ENCODE assay signal across 23 mouse cellular contexts in genomic region chr11:87573751-87574150, GRCm38 (mm10). TPM values are rescaled to one million over a fixed set of nuclear protein-coding genes. Genes with fewer than 3 reads are reported as not detected.
A peak's percentile ranks its signal among the peaks of the same experiment; 100 is the strongest.
DNase-seq lines count a peak whose midpoint lies in the region; ATAC-seq and TF ChIP-seq lines count a peak whose summit lies in the region.
"Had no signal": no experiment of that assay in that cellular context is flagged by ENCODE, and none has a peak within 500 bp of the region (broad histone marks: within the 10 kb centered on the region; RNA-seq: fewer than 3 reads in every experiment).

No protein-coding gene starts in this region.

- no peak for TF ChIP-seq CTCF in lung, postnatal 0 days (IDR thresholded peaks at IDR 0.05)
- no peak for TF ChIP-seq CTCF in small intestine, adult 2 months (IDR thresholded peaks at IDR 0.05; ENCODE audit: extremely low read depth, insufficient read length, insufficient replicate concordance, low read depth, low read length)

- H3K36me3 ChIP-seq in heart, embryonic 10.5 days = no peaks in the 10 kb centered on the region
- no peaks in the 10 kb centered on the region for H3K36me3 ChIP-seq in heart, embryonic 12.5 days
- H3K36me3 ChIP-seq in lung, postnatal 0 days (ENCODE audit: insufficient read depth, low read length) = no peaks in the 10 kb centered on the region
- no peaks in the 10 kb centered on the region for H3K36me3 ChIP-seq in embryonic facial prominence, embryonic 14.5 days (ENCODE audit: control insufficient read depth, insufficient read depth, low read length)
- no peaks in the 10 kb centered on the region for H3K36me3 ChIP-seq in small intestine, adult 2 months (ENCODE audit: control insufficient read depth, insufficient read depth, low read length)
- H3K36me3 ChIP-seq: hindbrain, embryonic 10.5 days; liver, embryonic 13.5 days; neural tube, embryonic 15.5 days had no signal

- TF ChIP-seq POLR2A in small intestine, adult 2 months (IDR thresholded peaks at IDR 0.05; ENCODE audit: low read depth, low read length) = no peak

- no peak for ATAC-seq in heart, embryonic 12.5 days (ENCODE audit: insufficient number of reproducible peaks, low FRiP score)
- peak; percentile 27; the same call in 1 of the 2 replicates for ATAC-seq in lung, postnatal 0 days
- ATAC-seq in embryonic facial prominence, embryonic 14.5 days (ENCODE audit: low read depth) = peak; percentile 45; the same call in 1 of the 2 replicates
- ATAC-seq in frontal cortex, adult (ENCODE audit: low TSS enrichment) = no peak
- ATAC-seq: activated CD4-positive, CD25-positive, alpha-beta regulatory T cell, adult 4 months; forebrain, postnatal 0 days; intestine, postnatal 0 days; midbrain, embryonic 16.5 days had no signal

- no peak overlapping the region for H3K9ac ChIP-seq in heart, embryonic 12.5 days
- no peak overlapping the region for H3K9ac ChIP-seq in lung, postnatal 0 days (replicated peaks; ENCODE audit: low read depth)
- no peak overlapping the region for H3K9ac ChIP-seq in embryonic facial prominence, embryonic 14.5 days (ENCODE audit: low read depth, low read length)
- H3K9ac ChIP-seq: forebrain, postnatal 0 days; liver, embryonic 13.5 days; lung, embryonic 14.5 days; neural tube, embryonic 15.5 days had no signal

- H3K4me1 ChIP-seq in heart, embryonic 10.5 days = peaks cover 74% of the 10 kb centered on the region
- H3K4me1 ChIP-seq in heart, embryonic 12.5 days (replicated peaks) = peaks cover 55% of the 10 kb centered on the region
- peaks cover 13% of the 10 kb centered on the region; the same call in 1 of the 2 replicates for H3K4me1 ChIP-seq in lung, postnatal 0 days (ENCODE audit: insufficient read depth, low read depth, low read length)
- peaks cover 19% of the 10 kb centered on the region for H3K4me1 ChIP-seq in embryonic facial prominence, embryonic 14.5 days (ENCODE audit: control insufficient read depth, insufficient read depth, low read length)
- peaks cover 11% of the 10 kb centered on the region; the same call in 1 of the 2 replicates for H3K4me1 ChIP-seq in small intestine, adult 2 months (ENCODE audit: control insufficient read depth, insufficient read depth, insufficient read length, low read length)

- no peaks in the 10 kb centered on the region for H3K27me3 ChIP-seq in heart, embryonic 10.5 days (ENCODE audit: insufficient read depth, poor library complexity, severe bottlenecking)
- H3K27me3 ChIP-seq in heart, embryonic 12.5 days (replicated peaks) = 0 out of 2 replicates have a peak, but pooled peaks cover 6% of the 10 kb centered on the region
- no peaks in the 10 kb centered on the region for H3K27me3 ChIP-seq in lung, postnatal 0 days (replicated peaks; ENCODE audit: insufficient read depth, low read length)
- no peaks in the 10 kb centered on the region for H3K27me3 ChIP-seq in embryonic facial prominence, embryonic 14.5 days (replicated peaks; ENCODE audit: control insufficient read depth, insufficient read depth, low read length)
- H3K27me3 ChIP-seq in small intestine, adult 2 months (ENCODE audit: control insufficient read depth, insufficient read depth, low read length) = peaks cover 7% of the 10 kb centered on the region
- H3K27me3 ChIP-seq: neural tube, embryonic 15.5 days had no signal

- no peak overlapping the region for H3K4me2 ChIP-seq in heart, embryonic 12.5 days
- H3K4me2 ChIP-seq in lung, postnatal 0 days (replicated peaks; ENCODE audit: low read depth, low read length) = no peak overlapping the region
- H3K4me2 ChIP-seq in embryonic facial prominence, embryonic 14.5 days (ENCODE audit: low read depth, low read length) = no peak overlapping the region
- H3K4me2 ChIP-seq: liver, embryonic 13.5 days; lung, embryonic 14.5 days; neural tube, embryonic 15.5 days had no signal

- H3K9me3 ChIP-seq in heart, embryonic 10.5 days = no peaks in the 10 kb centered on the region
- no peaks in the 10 kb centered on the region for H3K9me3 ChIP-seq in heart, embryonic 12.5 days (replicated peaks)
- H3K9me3 ChIP-seq in lung, postnatal 0 days (ENCODE audit: low read length) = no peaks in the 10 kb centered on the region
- H3K9me3 ChIP-seq in embryonic facial prominence, embryonic 14.5 days (ENCODE audit: control insufficient read depth, low read length) = no peaks in the 10 kb centered on the region
- H3K9me3 ChIP-seq: hindbrain, embryonic 10.5 days; liver, embryonic 13.5 days; neural tube, embryonic 15.5 days had no signal

- no peak for TF ChIP-seq EP300 in lung, postnatal 0 days (IDR thresholded peaks at IDR 0.05)

- no peak overlapping the region for H3K4me3 ChIP-seq in heart, embryonic 10.5 days
- H3K4me3 ChIP-seq in heart, embryonic 12.5 days = no peak overlapping the region
- no peak overlapping the region for H3K4me3 ChIP-seq in lung, postnatal 0 days (ENCODE audit: low read depth, low read length)
- no peak overlapping the region for H3K4me3 ChIP-seq in embryonic facial prominence, embryonic 14.5 days (ENCODE audit: low read depth, low read length)
- H3K4me3 ChIP-seq in small intestine, adult 2 months (ENCODE audit: low read depth, low read length) = no peak overlapping the region
- H3K4me3 ChIP-seq: hindbrain, embryonic 10.5 days; liver, embryonic 13.5 days; neural tube, embryonic 15.5 days had no signal

- H3K27ac ChIP-seq in heart, embryonic 10.5 days = peak overlapping the region; percentile 36; the same call in 1 of the 2 replicates
- H3K27ac ChIP-seq in heart, embryonic 12.5 days (ENCODE audit: poor library complexity, severe bottlenecking) = no peak overlapping the region
- peak overlapping the region; percentile 9; the same call in 1 of the 2 replicates for H3K27ac ChIP-seq in lung, postnatal 0 days (ENCODE audit: low read length)
- no peak overlapping the region for H3K27ac ChIP-seq in embryonic facial prominence, embryonic 14.5 days (replicated peaks; ENCODE audit: low read depth, low read length)
- H3K27ac ChIP-seq in small intestine, adult 2 months (ENCODE audit: insufficient read depth, low read depth, low read length) = peak overlapping the region; percentile 66
- H3K27ac ChIP-seq: hindbrain, embryonic 10.5 days; liver, embryonic 13.5 days; macrophage; neural tube, embryonic 15.5 days had no signal

- no peak for DNase-seq in heart, embryonic 10.5 days (ENCODE audit: low spot score)
- DNase-seq in lung, postnatal 0 days (ENCODE audit: low spot score) = peak; percentile 23
- DNase-seq in lung, postnatal 14 days = no peak
- peak; percentile 64 for DNase-seq in embryonic facial prominence, embryonic 14.5 days (ENCODE audit: low spot score)
- DNase-seq: adrenal gland, adult 8-10 months; B cell, adult 2 months; cerebellum, adult 18-20 months; forebrain, postnatal 0 days; layer of hippocampus, adult 9-11 months; liver, embryonic 13.5 days; lung, embryonic 14.5 days had no signal

- WGBS in heart, embryonic 10.5 days = 59% methylated on average over 7 of the region's 7 CpGs
- WGBS in heart, embryonic 12.5 days = 67% methylated on average over 7 of the region's 7 CpGs
- 51% methylated on average over 7 of the region's 7 CpGs for WGBS in lung, postnatal 0 days
- WGBS in embryonic facial prominence, embryonic 14.5 days = 69% methylated on average over 7 of the region's 7 CpGs
- WGBS in small intestine, adult 2 months = 69% methylated on average over 7 of the region's 7 CpGs

RNA-seq across cellular contexts. Expression of gene Sept4, which starts 5.0 kb away (rescaled TPM):
- 11.2 and 14.3 TPM in 2 replicates for polyA plus RNA-seq in heart, embryonic 10.5 days (2016; fragmentation: Nextera tagmentation; extraction: Ambion mirVana)
- polyA plus RNA-seq in heart, embryonic 12.5 days (2016; fragmentation: Nextera tagmentation; extraction: Ambion mirVana) = 10.5 and 11.6 TPM in 2 replicates
- 366 and 392 TPM in 2 replicates for polyA plus RNA-seq in lung, postnatal 0 days (2015; fragmentation: Nextera tagmentation; extraction: Ambion mirVana)
- polyA plus RNA-seq in embryonic facial prominence, embryonic 14.5 days (2014; fragmentation: Nextera tagmentation; extraction: Ambion mirVana) = 40.1 and 42.2 TPM in 2 replicates
- 11.3 and 19.8 TPM in 2 replicates for polyA plus RNA-seq in small intestine, adult 2 months (2012; rRNA removed)
- polyA plus RNA-seq: macrophage had no signal

RNA-seq across cellular contexts. Expression of gene Gm11492, which starts 7.3 kb away (rescaled TPM):
- polyA plus RNA-seq in heart, embryonic 10.5 days (2016; fragmentation: Nextera tagmentation; extraction: Ambion mirVana) = not detected in 2 replicates
- not detected in 2 replicates for polyA plus RNA-seq in heart, embryonic 12.5 days (2016; fragmentation: Nextera tagmentation; extraction: Ambion mirVana)
- polyA plus RNA-seq in lung, postnatal 0 days (2015; fragmentation: Nextera tagmentation; extraction: Ambion mirVana) = not detected in 2 replicates
- polyA plus RNA-seq in embryonic facial prominence, embryonic 14.5 days (2014; fragmentation: Nextera tagmentation; extraction: Ambion mirVana) = not detected in 2 replicates
- polyA plus RNA-seq in small intestine, adult 2 months (2012; rRNA removed) = not detected in 2 replicates
- polyA plus RNA-seq: activated CD4-positive, CD25-positive, alpha-beta regulatory T cell, adult 4 months; forebrain, embryonic 11.5 days; forebrain, postnatal 0 days; heart, postnatal 0 days; hindbrain, embryonic 10.5 days; intestine, postnatal 0 days; kidney, embryonic 14.5 days; liver, embryonic 13.5 days; lung, embryonic 14.5 days; macrophage; midbrain, embryonic 16.5 days; neural tube, embryonic 15.5 days had no signal

RNA-seq across cellular contexts. Expression of gene Mtmr4, which starts 18.2 kb away (rescaled TPM):
- 29.7 and 38.1 TPM in 2 replicates for polyA plus RNA-seq in heart, embryonic 10.5 days (2016; fragmentation: Nextera tagmentation; extraction: Ambion mirVana)
- 21.9 and 27.3 TPM in 2 replicates for polyA plus RNA-seq in heart, embryonic 12.5 days (2016; fragmentation: Nextera tagmentation; extraction: Ambion mirVana)
- 9.4 and 13.3 TPM in 2 replicates for polyA plus RNA-seq in lung, postnatal 0 days (2015; fragmentation: Nextera tagmentation; extraction: Ambion mirVana)
- 33.2 and 34.3 TPM in 2 replicates for polyA plus RNA-seq in embryonic facial prominence, embryonic 14.5 days (2014; fragmentation: Nextera tagmentation; extraction: Ambion mirVana)
- 28.3 and 60.0 TPM in 2 replicates for polyA plus RNA-seq in small intestine, adult 2 months (2012; rRNA removed)

RNA-seq across cellular contexts. Expression of gene Hsf5, which starts 43.2 kb away (rescaled TPM):
- 0.15 and 0.21 TPM in 2 replicates for polyA plus RNA-seq in heart, embryonic 10.5 days (2016; fragmentation: Nextera tagmentation; extraction: Ambion mirVana)
- polyA plus RNA-seq in heart, embryonic 12.5 days (2016; fragmentation: Nextera tagmentation; extraction: Ambion mirVana) = 0.13 and 0.15 TPM in 2 replicates
- 0.05 and 0.11 TPM in 2 replicates for polyA plus RNA-seq in lung, postnatal 0 days (2015; fragmentation: Nextera tagmentation; extraction: Ambion mirVana)
- 0.17 and 0.25 TPM in 2 replicates for polyA plus RNA-seq in embryonic facial prominence, embryonic 14.5 days (2014; fragmentation: Nextera tagmentation; extraction: Ambion mirVana)
- 0.13 and 0.34 TPM in 2 replicates for polyA plus RNA-seq in small intestine, adult 2 months (2012; rRNA removed)
- polyA plus RNA-seq: intestine, postnatal 0 days; macrophage had no signal

Comparison
In these comparisons a context has a peak if more than half of its experiments do, and no peak if none do; other contexts are left out.
1. DNase-seq: peak in lung, postnatal 0 days (single experiment) and embryonic facial prominence, embryonic 14.5 days (single experiment); none in heart, embryonic 10.5 days (single experiment) and lung, postnatal 14 days (single experiment).
2. H3K27ac ChIP-seq: peak in heart, embryonic 10.5 days (single experiment), lung, postnatal 0 days (single experiment) and small intestine, adult 2 months (single experiment); none in heart, embryonic 12.5 days (single experiment) and embryonic facial prominence, embryonic 14.5 days (single experiment).
3. ATAC-seq: peak in lung, postnatal 0 days (single experiment) and embryonic facial prominence, embryonic 14.5 days (single experiment); none in heart, embryonic 12.5 days (single experiment) and frontal cortex, adult (single experiment).